Mouse (Mus musculus) cerebellum, adult 11-12 months (tissue): ENCODE results near the gene Rab5c.
A peak's percentile ranks its signal among the peaks of the same experiment; 100 is the strongest.

ENCODE experiments used
- DNase-seq: peaks from one replicate; pipeline ENCODE4 v3.0.0; 2022

Gene Rab5c

GRCm38 (mm10) chr11:100750127-100750526 is 12.1 kb upstream of the Rab5c start:
- no peak for DNase-seq

GRCm38 (mm10) chr11:100749469-100749868 is 11.5 kb upstream of the Rab5c start:
- no peak for DNase-seq

- no peak for DNase-seq
These were observed 10.6 kb upstream of the Rab5c start for GRCm38 (mm10) chr11:100748620-100749019.

- DNase-seq, result no peak
These were observed 9.1 kb upstream of the Rab5c start for GRCm38 (mm10) chr11:100747114-100747513.

- no peak for DNase-seq
These were observed 8.5 kb upstream of the Rab5c start for GRCm38 (mm10) chr11:100746546-100746945.

GRCm38 (mm10) chr11:100745085-100745484 is 7.1 kb upstream of the Rab5c start:
- DNase-seq, result peak; percentile 52

GRCm38 (mm10) chr11:100741348-100741747 is 3.3 kb upstream of the Rab5c start:
- DNase-seq, result peak; percentile 47

GRCm38 (mm10) chr11:100738749-100739148 is 734 bp upstream of the Rab5c start:
- no peak for DNase-seq

GRCm38 (mm10) chr11:100737105-100737733 is 796 bp downstream of the Rab5c start:
- no peak for DNase-seq

GRCm38 (mm10) chr11:100736746-100737080 is 1.3 kb downstream of the Rab5c start:
- DNase-seq, result no peak

- DNase-seq, result no peak
These were observed 1.9 kb downstream of the Rab5c start for GRCm38 (mm10) chr11:100735954-100736745.

GRCm38 (mm10) chr11:100735134-100735865 is 2.7 kb downstream of the Rab5c start:
- no peak for DNase-seq

GRCm38 (mm10) chr11:100730477-100731205 is 7.4 kb downstream of the Rab5c start:
- no peak for DNase-seq

- no peak for DNase-seq
These were observed 8.0 kb downstream of the Rab5c start for GRCm38 (mm10) chr11:100729976-100730375.

- no peak for DNase-seq
These were observed 9.4 kb downstream of the Rab5c start for GRCm38 (mm10) chr11:100728601-100729000.

- no peak for DNase-seq
These were observed 10.8 kb downstream of the Rab5c start for GRCm38 (mm10) chr11:100727201-100727600.

- no peak for DNase-seq
These were observed 13.0 kb downstream of the Rab5c start for GRCm38 (mm10) chr11:100724919-100725512.

GRCm38 (mm10) chr11:100722493-100723028 is 15.5 kb downstream of the Rab5c start:
- DNase-seq, result no peak

GRCm38 (mm10) chr11:100721776-100722492 is 16.1 kb downstream of the Rab5c start:
- DNase-seq, result no peak

- DNase-seq, result no peak
These were observed 16.8 kb downstream of the Rab5c start for GRCm38 (mm10) chr11:100721254-100721653.

GRCm38 (mm10) chr11:100720345-100720744 is 17.7 kb downstream of the Rab5c start:
- DNase-seq, result no peak

- no peak for DNase-seq
These were observed 18.1 kb downstream of the Rab5c start for GRCm38 (mm10) chr11:100719893-100720292.
